Mouse (Mus musculus): ENCODE data around the gene Sat2.
A peak's percentile ranks its signal among the peaks of the same experiment; 100 is the strongest.

Gene Sat2

DNA sequence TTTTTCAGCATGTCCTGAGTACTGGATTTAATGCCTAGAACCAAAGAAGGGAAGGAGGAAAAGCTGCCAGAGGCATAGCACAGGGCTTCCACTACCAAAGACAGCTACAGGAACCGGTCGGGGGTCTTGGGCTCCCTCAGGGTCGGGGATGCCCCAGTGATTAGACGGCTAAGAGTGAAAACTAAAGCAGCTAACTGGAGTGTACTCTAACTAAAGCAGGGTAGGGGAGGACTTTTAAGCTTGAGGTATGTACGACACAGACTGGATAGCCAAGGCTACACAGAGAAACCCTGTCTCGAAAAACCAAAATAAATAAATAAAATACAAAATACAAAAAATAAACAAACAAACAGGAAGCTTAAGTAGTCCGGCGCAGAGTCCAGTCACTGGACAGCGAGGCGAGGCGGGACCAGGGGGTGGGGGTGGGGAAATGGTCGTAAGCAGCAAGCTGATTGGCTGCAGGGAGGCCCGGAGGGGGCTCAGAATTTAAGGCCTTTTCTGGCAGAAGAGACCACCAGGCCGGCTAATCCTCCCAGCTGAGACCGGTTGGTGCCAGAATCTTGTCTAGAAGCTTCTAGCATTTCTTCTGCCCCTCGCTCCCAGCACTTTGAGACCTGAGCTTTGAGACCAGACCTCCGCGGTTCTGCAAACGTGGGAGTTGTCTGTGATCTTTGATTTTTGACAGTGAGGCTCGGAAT lies at the start of gene Sat2:
Sat2 (plus strand) TSS at position 454 of the 698 bp plus-strand sequence.
- DNase-seq (ENCODE audit: low read depth, low spot score): no peak

GRCm38 (mm10) chr11:69575220-69575619 lies 46.6 kb upstream of the Sat2 start:
- peak; percentile 79 for DNase-seq (ENCODE audit: low read depth, low spot score)

- no peak for DNase-seq (ENCODE audit: low read depth, low spot score)
Measured at GRCm38 (mm10) chr11:69576307-69576706, 45.5 kb upstream of the Sat2 start.

GRCm38 (mm10) chr11:69578301-69578700 lies 43.5 kb upstream of the Sat2 start:
- DNase-seq (ENCODE audit: low read depth, low spot score): no peak

- DNase-seq (ENCODE audit: low read depth, low spot score): peak; percentile 99
Measured at GRCm38 (mm10) chr11:69579128-69580017, 42.5 kb upstream of the Sat2 start.

- DNase-seq (ENCODE audit: low read depth, low spot score): peak; percentile 98
Measured at GRCm38 (mm10) chr11:69580091-69580514, 41.7 kb upstream of the Sat2 start, which contains the start of the genes Wrap53 and Trp53. TSS of gene Wrap53 (minus strand) at chr11:69580255. TSS of gene Trp53 (plus strand) at chr11:69580359.

- DNase-seq (ENCODE audit: low read depth, low spot score): no peak
Measured at GRCm38 (mm10) chr11:69580572-69581146, 41.2 kb upstream of the Sat2 start.

DNA sequence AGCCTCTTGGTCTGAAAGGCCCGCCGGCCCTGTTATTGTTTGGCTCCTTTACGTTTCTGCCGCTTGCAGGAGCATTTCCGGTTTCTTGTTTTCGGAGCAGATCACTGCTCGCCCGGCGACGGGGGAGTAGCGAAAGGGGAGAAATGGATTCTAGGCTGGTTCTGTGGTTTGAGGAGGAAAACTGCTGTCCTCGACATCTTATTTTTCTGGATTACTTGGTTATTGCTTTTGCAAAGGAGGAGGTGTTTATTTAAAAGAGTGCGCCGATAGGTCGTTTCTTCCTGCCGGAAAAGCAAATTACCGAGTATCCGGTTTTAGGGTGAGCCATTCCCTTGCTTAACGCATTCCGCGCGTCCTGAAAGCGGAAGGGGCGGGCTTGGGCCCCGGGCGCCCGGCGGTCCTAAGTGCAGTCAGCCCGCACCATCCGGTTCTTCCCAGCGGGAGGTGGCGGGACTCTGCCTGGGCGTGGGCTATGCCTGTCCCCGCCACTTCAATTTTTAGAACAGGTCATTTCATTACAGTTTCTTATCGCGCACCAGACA lies 40.6 kb upstream of the Sat2 start:
- DNase-seq (ENCODE audit: low read depth, low spot score): peak; percentile 95

DNA sequence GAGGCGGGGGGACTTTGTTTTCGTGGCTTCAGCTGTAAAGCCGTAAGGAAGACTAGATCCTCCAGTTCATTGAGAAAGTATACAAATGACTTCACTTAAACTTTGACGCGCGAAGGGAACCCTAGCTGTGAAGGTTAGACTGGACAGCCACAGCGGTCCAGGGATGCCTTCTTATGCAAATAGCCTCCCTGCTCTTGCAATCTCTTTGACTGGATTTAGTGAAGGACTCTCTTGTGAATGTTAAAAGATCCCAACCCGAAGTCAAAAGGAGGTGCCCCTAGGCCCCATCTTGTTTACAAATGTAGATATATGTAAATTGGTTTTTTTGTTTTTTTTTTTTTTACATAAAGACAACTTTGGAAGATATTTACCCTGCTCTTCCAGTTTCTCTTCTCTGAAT lies 40.0 kb upstream of the Sat2 start:
- peak; percentile 98 for DNase-seq (ENCODE audit: low read depth, low spot score)

- DNase-seq (ENCODE audit: low read depth, low spot score): peak; percentile 72
Measured at GRCm38 (mm10) chr11:69582230-69582805, 39.5 kb upstream of the Sat2 start.

DNA sequence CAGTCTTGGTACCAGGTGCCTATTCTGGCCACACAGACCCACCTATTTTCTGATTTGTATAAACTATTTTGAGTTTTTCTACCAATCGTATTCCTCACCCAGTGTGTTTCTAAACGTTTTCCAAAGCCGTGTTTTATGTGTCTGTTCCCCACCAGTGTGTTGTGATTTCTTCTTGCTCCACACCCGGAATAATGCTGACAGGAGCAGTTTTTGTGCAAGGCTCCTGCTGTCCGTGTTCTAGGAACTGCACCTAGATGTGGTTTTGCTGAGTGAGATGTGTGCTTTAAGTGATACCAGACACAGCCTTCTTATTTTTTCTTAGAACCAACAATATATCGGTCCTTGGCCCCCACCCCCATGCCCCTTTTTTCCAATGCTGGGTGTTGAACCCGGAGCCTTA lies 37.8 kb upstream of the Sat2 start:
- no peak for DNase-seq (ENCODE audit: low read depth, low spot score)

DNA sequence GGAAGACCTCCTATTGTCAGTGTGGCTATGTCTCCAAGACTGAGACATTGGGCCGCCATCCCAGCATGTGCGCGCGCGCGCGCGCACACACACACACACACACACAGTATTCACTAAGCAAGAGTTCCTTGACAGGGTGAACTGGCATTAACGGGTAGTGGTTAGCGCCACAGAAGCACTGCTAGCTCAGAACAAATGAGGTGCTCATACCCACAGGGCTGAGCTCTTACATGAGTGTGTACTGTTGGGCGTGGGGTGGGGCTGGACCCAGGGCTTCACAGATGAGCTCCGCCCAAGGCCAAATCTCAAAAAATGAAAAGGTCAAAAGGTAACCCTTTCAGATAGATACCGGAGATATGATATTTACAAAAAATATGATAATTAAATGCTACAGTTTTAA lies 36.9 kb upstream of the Sat2 start:
- peak; percentile 67 for DNase-seq (ENCODE audit: low read depth, low spot score)

GRCm38 (mm10) chr11:69585718-69586325 lies 36.0 kb upstream of the Sat2 start:
- peak; percentile 68 for DNase-seq (ENCODE audit: low read depth, low spot score)

GRCm38 (mm10) chr11:69589207-69589834 lies 32.5 kb upstream of the Sat2 start:
- DNase-seq (ENCODE audit: low read depth, low spot score): no peak

- DNase-seq (ENCODE audit: low read depth, low spot score): no peak
Measured at GRCm38 (mm10) chr11:69590622-69591021, 31.2 kb upstream of the Sat2 start.

DNA sequence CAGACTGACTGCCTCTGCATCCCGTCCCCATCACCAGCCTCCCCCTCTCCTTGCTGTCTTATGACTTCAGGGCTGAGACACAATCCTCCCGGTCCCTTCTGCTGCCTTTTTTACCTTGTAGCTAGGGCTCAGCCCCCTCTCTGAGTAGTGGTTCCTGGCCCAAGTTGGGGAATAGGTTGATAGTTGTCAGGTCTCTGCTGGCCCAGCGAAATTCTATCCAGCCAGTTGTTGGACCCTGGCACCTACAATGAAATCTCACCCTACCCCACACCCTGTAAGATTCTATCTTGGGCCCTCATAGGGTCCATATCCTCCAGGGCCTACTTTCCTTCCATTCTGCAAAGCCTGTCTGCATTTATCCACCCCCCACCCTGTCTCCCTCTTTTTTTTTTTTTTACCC lies 30.4 kb upstream of the Sat2 start:
- no peak for DNase-seq (ENCODE audit: low read depth, low spot score)

DNA sequence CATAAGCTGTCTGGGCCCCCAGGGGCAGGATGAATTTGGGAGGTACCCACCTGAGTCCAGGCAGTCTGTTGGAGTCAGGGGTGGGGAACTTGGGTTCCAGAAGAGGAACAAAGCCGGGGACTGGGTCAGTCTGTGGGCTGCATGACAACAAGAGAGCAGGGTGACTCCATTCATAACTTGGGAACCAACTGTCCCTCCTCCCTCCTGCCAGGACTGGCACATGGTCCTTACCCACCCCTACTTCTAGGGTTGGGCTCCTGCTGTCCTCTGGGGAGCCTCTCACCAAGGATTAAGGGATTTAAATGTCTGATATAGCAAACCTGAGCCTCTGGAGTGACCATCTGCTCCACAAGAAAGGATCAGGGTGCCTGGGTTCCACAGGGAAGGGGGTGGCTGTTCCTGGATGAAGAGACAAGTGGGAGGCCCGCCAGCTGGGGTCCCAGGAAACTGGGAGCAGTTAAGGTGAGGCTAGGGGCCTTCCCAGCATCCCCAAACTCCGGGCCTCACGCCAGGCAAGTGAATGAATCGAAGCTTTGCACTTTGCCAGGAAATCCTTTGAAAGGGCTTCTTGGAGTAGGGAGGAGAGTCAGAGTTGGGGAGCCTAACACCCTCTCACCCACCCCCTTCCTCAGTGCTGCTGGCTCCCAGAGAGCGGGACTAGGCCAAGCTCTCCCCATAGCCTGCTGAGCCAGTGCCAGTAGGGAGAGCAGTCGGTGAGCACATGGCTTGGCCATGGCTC lies 29.8 kb upstream of the Sat2 start:
- DNase-seq (ENCODE audit: low read depth, low spot score): no peak

GRCm38 (mm10) chr11:69592799-69593198 lies 29.0 kb upstream of the Sat2 start:
- DNase-seq (ENCODE audit: low read depth, low spot score): no peak

GRCm38 (mm10) chr11:69594853-69595252 lies 27.0 kb upstream of the Sat2 start:
- no peak for DNase-seq (ENCODE audit: low read depth, low spot score)

DNA sequence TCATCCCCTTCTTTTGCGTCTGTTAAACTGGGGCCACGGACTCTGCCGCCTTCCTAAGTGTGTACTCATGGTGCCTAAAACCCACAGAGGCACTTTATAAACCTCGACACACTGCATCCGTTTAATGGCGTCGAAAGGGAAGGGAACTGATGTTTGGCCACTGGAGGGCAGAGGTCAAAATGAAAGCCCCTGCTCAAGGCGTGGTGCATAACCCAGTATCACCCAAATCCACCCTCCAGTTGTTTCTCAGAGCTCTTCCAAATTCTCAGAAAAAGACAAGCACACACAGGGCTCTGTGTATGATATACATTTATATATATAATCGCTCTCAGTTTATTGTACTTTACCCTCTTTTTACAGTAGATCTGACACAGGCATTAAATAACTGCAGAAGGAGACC lies 22.4 kb upstream of the Sat2 start:
- peak; percentile 61 for DNase-seq (ENCODE audit: low read depth, low spot score)
